Mouse (Mus musculus) stomach, postnatal 0 days (tissue): ENCODE data around the gene Klrb1. TPM values are rescaled to one million over a fixed set of nuclear protein-coding genes. Genes with fewer than 3 reads are reported as not detected.

Experiments
- ATAC-seq: fragments of 200-750 bp; cut with Nextera tagmentation; 2 replicates; pipeline ENCODE4 v1.8.0; 2017; ENCODE audit not compliant: low FRiP score, low TSS enrichment
- DNase-seq: peaks from one replicate; pipeline ENCODE4 v3.0.0-alpha.2; 2016; ENCODE audit warnings: low spot score
- H3K27ac ChIP-seq: fragments of 300-500 bp; sonication (generic); replicated peaks from 2 replicates; pipeline ENCODE4 v1.5.1; 2014; ENCODE audit warnings: mild to moderate bottlenecking, control low read depth
- H3K27me3 ChIP-seq: fragments of 300-500 bp; sonication (generic); 2 replicates; pipeline ENCODE4 v1.6.1; 2014; ENCODE audit warnings: low read length; ENCODE audit not compliant: control insufficient read depth, insufficient read depth
- H3K36me3 ChIP-seq: fragments of 300-500 bp; sonication (generic); 2 replicates; pipeline ENCODE4 v1.6.1; 2014; ENCODE audit warnings: low read length, mixed read lengths; ENCODE audit not compliant: control insufficient read depth, insufficient read depth
- H3K4me1 ChIP-seq: fragments of 300-500 bp; sonication (generic); replicated peaks from 2 replicates; pipeline ENCODE4 v1.6.1; 2014; ENCODE audit warnings: antibody characterized with exemption; ENCODE audit not compliant: control insufficient read depth, insufficient read depth
- H3K4me2 ChIP-seq: fragments of 300-500 bp; sonication (generic); replicated peaks from 2 replicates; pipeline ENCODE4 v1.6.1; 2014; ENCODE audit warnings: low read depth, mild to moderate bottlenecking, control low read depth, moderate library complexity
- H3K4me3 ChIP-seq: fragments of 300-500 bp; sonication (generic); 2 replicates; pipeline ENCODE4 v1.5.1; 2014; ENCODE audit warnings: low read depth, low read length, control low read depth
- H3K9ac ChIP-seq: fragments of 300-500 bp; sonication (generic); 2 replicates; pipeline ENCODE4 v1.6.1; 2014; ENCODE audit warnings: mild to moderate bottlenecking, low read length, control low read depth, mixed read lengths
- H3K9me3 ChIP-seq: fragments of 300-500 bp; sonication (generic); 2 replicates; pipeline ENCODE4 v1.6.1; 2016; ENCODE audit warnings: low read length; ENCODE audit not compliant: control insufficient read depth
- CTCF ChIP-seq: IDR thresholded peaks from 2 replicates; pipeline ENCODE4 v1.5.1; 2016; ENCODE audit warnings: antibody characterized with exemption, low read depth, mild to moderate bottlenecking, moderate library complexity
- EP300 ChIP-seq: optimal IDR thresholded peaks from 2 replicates; pipeline ENCODE3; 2016; ENCODE audit warnings: antibody characterized with exemption
- WGBS: fragments of 180-500 bp; shearing (Covaris S2); extraction: QIAGEN DNeasy Blood & Tissue Kit; methylation state at CpG from one replicate; pipeline ENCODE4 v1.1.7; 2014; 5-methylcytosine and 5-hydroxymethylcytosine counted together
- polyA plus RNA-seq: library from polyadenylated mRNA; unstranded; fragments of >200 nt; fragmentation: Nextera tagmentation; extraction: Ambion mirVana; gene quantifications from 2 replicates; pipeline ENCODE4 v1.2.1, GENCODE M21; 2015

The Klrb1 gene
- polyA plus RNA-seq, 1 experiment from 2014 or later, result not detected

DNA sequence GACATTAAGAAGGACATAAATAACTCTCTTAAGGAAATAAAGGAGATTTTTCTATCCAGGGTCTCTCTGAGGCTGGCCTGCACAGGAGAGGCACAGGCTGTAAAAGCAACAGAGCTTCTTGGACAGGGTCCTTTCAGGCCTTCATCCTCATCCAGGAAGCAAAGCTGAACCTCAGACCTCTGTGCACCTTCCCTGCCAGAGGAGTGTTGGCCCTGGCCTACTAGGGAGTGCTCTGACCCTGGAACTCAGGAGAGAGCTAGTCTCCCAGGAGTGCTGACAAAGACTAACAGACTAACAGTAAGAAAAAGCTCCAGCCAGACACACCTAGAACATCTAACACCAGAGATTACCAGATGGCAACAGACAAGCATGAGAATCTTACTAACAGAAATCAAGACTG is 43.3 kb downstream of the Klrb1 start:
- no peak overlapping the region for H3K27ac ChIP-seq
- no peak overlapping the region for H3K9ac ChIP-seq
- no peaks in the 10 kb centered on the region for H3K9me3 ChIP-seq
- DNase-seq, result no peak
- no peak overlapping the region for H3K4me2 ChIP-seq
- no peak overlapping the region for H3K4me3 ChIP-seq
- TF ChIP-seq CTCF, result no peak
- ATAC-seq, result no peak
- H3K36me3 ChIP-seq, result no peaks in the 10 kb centered on the region
- H3K4me1 ChIP-seq, result no peaks in the 10 kb centered on the region
- H3K27me3 ChIP-seq, result no peaks in the 10 kb centered on the region

DNA sequence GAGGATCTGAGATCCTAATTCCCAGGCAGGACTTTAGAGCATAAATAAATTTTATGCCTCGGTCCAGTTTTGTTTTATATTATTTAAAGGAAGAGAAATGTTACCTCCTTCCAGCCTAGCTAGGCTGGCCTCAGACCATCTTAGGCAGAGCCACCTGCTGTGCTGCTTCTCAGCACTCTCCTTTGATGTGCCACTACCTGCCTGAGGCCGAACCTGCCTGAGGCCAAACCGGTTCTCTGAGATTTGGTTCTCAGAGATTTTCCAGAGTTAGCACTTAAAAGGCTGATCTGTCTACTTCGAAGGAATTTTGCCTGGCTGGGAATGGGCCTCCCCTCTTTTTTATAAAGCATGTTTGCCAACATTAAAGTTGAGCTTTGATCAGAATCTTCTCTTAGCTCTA is 52.9 kb downstream of the Klrb1 start:
- H3K9ac ChIP-seq, result no peak overlapping the region
- no peaks in the 10 kb centered on the region for H3K27me3 ChIP-seq
- H3K4me3 ChIP-seq, result no peak overlapping the region
- DNase-seq (no peak), ATAC-seq (no peak)
- TF ChIP-seq CTCF (no peak), EP300 (no peak)
- no peaks in the 10 kb centered on the region for H3K4me1 ChIP-seq
- H3K4me2 ChIP-seq, result no peak overlapping the region
- no peak overlapping the region for H3K27ac ChIP-seq
- H3K9me3 ChIP-seq, result no peaks in the 10 kb centered on the region
- WGBS, result 42% methylated on average over 4 of the region's 4 CpGs
- H3K36me3 ChIP-seq, result no peaks in the 10 kb centered on the region

DNA sequence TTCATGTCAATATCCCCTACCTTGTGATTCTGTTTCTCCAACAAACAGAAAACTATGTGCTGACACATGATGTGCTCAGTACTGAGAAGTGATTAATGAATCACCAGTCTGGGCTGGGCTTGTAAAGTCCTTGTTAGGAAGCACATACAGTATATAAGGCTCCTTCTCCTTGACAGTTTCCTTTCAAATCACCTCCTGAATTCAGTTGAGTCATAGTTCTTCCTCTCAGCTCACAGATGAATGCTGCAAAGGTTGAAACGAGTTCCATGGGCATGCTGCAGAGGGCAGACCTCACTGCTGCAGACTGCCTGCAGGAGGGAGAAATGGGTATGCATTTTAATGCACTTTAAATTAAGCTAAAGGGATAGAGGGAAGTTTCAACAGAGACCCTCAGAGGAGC is 60.7 kb downstream of the Klrb1 start, which contains the start of gene Clec2h:
Gene Clec2h, plus strand, starts transcription at position 180 of the 400 bp plus-strand sequence.
- no peak within 1 kb of the TSS for H3K27ac ChIP-seq
- H3K4me3 ChIP-seq, result no peak within 1 kb of the TSS
- no peaks in the 10 kb centered on the region for H3K9me3 ChIP-seq
- DNase-seq, result no peak
- no peaks in the 10 kb centered on the region for H3K4me1 ChIP-seq
- peak; percentile 58 for TF ChIP-seq CTCF
- TF ChIP-seq EP300, result no peak
- H3K36me3 ChIP-seq, result no peaks in the 10 kb centered on the region
- no peaks in the 10 kb centered on the region for H3K27me3 ChIP-seq
- WGBS, result 3% methylated on average over 1 of the region's 1 CpGs
- peak; percentile 81 for ATAC-seq
- H3K9ac ChIP-seq, result no peak within 1 kb of the TSS
- no peak within 1 kb of the TSS for H3K4me2 ChIP-seq

DNA sequence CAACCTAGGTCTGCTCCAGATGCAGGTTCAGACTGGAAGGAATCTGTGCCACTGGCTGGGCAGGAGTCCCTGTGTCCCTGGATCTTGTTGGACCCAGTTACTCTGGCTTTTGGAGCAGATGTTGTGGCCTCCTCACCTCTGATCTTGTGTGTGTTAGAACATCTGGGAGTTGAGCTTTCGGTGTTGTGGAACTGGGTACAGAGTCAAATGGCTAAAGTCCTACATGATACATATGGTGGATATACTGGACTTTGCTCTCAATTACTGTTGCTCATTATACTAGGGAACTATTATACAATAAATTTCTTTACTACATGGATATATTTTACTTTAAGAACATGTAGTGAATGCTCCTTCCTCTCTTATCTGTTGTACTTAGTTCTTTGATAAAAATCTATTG is 61.6 kb downstream of the Klrb1 start:
- Histone ChIP-seq H3K4me3 (no peak overlapping the region), H3K4me1 (no peaks in the 10 kb centered on the region), H3K27ac (no peak overlapping the region), H3K36me3 (no peaks in the 10 kb centered on the region), H3K27me3 (no peaks in the 10 kb centered on the region), H3K9me3 (no peaks in the 10 kb centered on the region), H3K9ac (no peak overlapping the region), H3K4me2 (no peak overlapping the region)
- TF ChIP-seq CTCF (no peak), EP300 (no peak)
- WGBS, result 89% methylated on average over 1 of the region's 1 CpGs
- no peak for DNase-seq
- ATAC-seq, result no peak

Other genes starting within 250 kb of the Klrb1 start
- gene Pzp, start 196.3 kb downstream of the Klrb1 start, polyA plus RNA-seq, result 1.5 and 3.1 TPM in 2 replicates
- gene A2ml1, start 141.5 kb downstream of the Klrb1 start, polyA plus RNA-seq, result 3.1 TPM in 2 replicates
- not detected in 2 replicates for gene Klrb1a, start 99.5 kb downstream of the Klrb1 start, polyA plus RNA-seq
- 0.12 and 0.17 TPM in 2 replicates for gene Clec2h, start 60.7 kb downstream of the Klrb1 start, polyA plus RNA-seq
- gene Klrb1c, start 66.2 kb upstream of the Klrb1 start, polyA plus RNA-seq, result 0.07 and 0.18 TPM in 2 replicates
- gene Gm44511, start 103.3 kb upstream of the Klrb1 start, polyA plus RNA-seq, result not detected in 2 replicates
- 0.16 and 0.19 TPM in 2 replicates for gene Klrb1b, start 103.3 kb upstream of the Klrb1 start, polyA plus RNA-seq
- gene Clec2i, start 164.5 kb upstream of the Klrb1 start, polyA plus RNA-seq, result 0.06 and 0.17 TPM in 2 replicates
- gene BC035044, start 168.1 kb upstream of the Klrb1 start, polyA plus RNA-seq, result 0.59 and 0.68 TPM in 2 replicates
- 3.6 and 3.8 TPM in 2 replicates for gene Clec2g, start 211.3 kb upstream of the Klrb1 start, polyA plus RNA-seq